Comparison of ENCODE assay signal across 8 mouse cellular contexts in the genomic region with DNA sequence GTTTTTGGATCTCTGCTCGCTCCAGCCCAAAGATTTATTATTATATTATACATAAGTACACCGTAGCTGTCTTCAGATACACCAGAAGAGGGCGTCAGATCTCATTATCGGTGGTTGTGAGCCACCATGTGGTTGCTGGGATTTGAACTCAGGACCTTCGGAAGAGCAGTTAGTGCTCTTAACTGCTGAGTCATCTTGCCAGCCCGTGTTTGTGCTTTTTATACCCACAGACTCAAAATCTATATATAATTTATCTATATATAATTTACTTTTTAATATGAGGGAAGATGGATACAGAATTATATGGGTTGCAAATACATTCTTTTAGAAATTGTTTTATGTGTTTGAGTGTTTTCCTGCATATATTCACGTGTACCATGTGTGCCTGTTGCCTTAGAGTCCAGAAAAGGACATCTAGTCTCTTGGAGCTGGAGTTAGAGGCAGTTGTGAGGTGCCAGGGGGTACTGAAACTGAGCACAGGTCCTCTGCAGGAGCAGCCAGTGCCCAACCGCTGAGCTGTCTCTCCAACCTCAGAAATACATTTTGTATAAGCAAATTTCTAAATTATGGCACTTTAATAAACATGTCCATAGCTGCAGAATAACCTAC.
DNase-seq lines count a peak whose midpoint lies in the region; ATAC-seq lines count a peak whose summit lies in the region.

No protein-coding gene starts in this region.

- no peaks in the 10 kb centered on the region for H3K9me3 ChIP-seq in forebrain, embryonic 15.5 days
- H3K9me3 ChIP-seq in liver, embryonic 13.5 days (replicated peaks), result no peaks in the 10 kb centered on the region

- no peak overlapping the region for H3K27ac ChIP-seq in forebrain, embryonic 15.5 days (replicated peaks)
- H3K27ac ChIP-seq in liver, embryonic 13.5 days, result peak overlapping the region; percentile 47; the same call in 1 of the 2 replicates

- H3K9ac ChIP-seq in forebrain, embryonic 15.5 days (replicated peaks), result no peak overlapping the region
- peak overlapping the region; percentile 99 for H3K9ac ChIP-seq in liver, embryonic 13.5 days

- peaks cover 14% of the 10 kb centered on the region for H3K4me1 ChIP-seq in forebrain, embryonic 15.5 days
- H3K4me1 ChIP-seq in liver, embryonic 13.5 days (replicated peaks), result peaks cover 39% of the 10 kb centered on the region

- H3K27me3 ChIP-seq in forebrain, embryonic 15.5 days, result no peaks in the 10 kb centered on the region
- H3K27me3 ChIP-seq in liver, embryonic 13.5 days, result no peaks in the 10 kb centered on the region

- H3K4me2 ChIP-seq in forebrain, embryonic 15.5 days (replicated peaks), result peak overlapping the region; percentile 40
- peak overlapping the region; percentile 52 for H3K4me2 ChIP-seq in liver, embryonic 13.5 days

- DNase-seq in cerebellum, postnatal 14 days, result peak; percentile 3 to 14
- DNase-seq in A20 (ENCODE audit: low read depth, low spot score), result peak; percentile 46
- no peak for DNase-seq in liver, embryonic 13.5 days
- DNase-seq in right cerebral cortex, adult 18-20 months, result no peak
- DNase-seq in gastrocnemius, postnatal 10 days, result no peak
- DNase-seq in lung, postnatal 4 days, result no peak

- H3K36me3 ChIP-seq in forebrain, embryonic 15.5 days, result peaks cover 24% of the 10 kb centered on the region
- peaks cover 29% of the 10 kb centered on the region for H3K36me3 ChIP-seq in liver, embryonic 13.5 days

- ATAC-seq in cerebellum, adult (ENCODE audit: insufficient number of reproducible peaks, low FRiP score, low TSS enrichment), result no peak
- no peak for ATAC-seq in forebrain, embryonic 15.5 days (replicated peaks)
- no peak for ATAC-seq in liver, embryonic 13.5 days (ENCODE audit: low read depth)

- WGBS in forebrain, embryonic 15.5 days, result 56% methylated on average over 8 of the region's 8 CpGs
- WGBS in liver, embryonic 13.5 days (ENCODE audit: insufficient replicate concordance), result 38% methylated on average over 8 of the region's 8 CpGs

- H3K4me3 ChIP-seq in forebrain, embryonic 15.5 days, result peak overlapping the region; percentile 85
- H3K4me3 ChIP-seq in liver, embryonic 13.5 days (replicated peaks), result peak overlapping the region; percentile 99

Comparison
In these comparisons a context has a peak if more than half of its experiments do, and no peak if none do; other contexts are left out.
1. DNase-seq: peak in cerebellum, postnatal 14 days (2 of 2) and A20 (single experiment); none in liver, embryonic 13.5 days (single experiment), right cerebral cortex, adult 18-20 months (single experiment), gastrocnemius, postnatal 10 days (single experiment) and lung, postnatal 4 days (0 of 2).